Mouse (Mus musculus) CD4-positive naive resting alpha-beta T cell, adult 76 days (primary cell): ENCODE measurements around the gene Utp6. TPM values are rescaled to one million over a fixed set of nuclear protein-coding genes. Genes with fewer than 3 reads are reported as not detected.

ENCODE experiments used
- total RNA-seq: library from RNA; stranded (reverse); gene quantifications from one replicate; pipeline ENCODE4 v1.2.4, GENCODE M21; 2023

Utp6 gene
- total RNA-seq: 38.9 TPM

DNA sequence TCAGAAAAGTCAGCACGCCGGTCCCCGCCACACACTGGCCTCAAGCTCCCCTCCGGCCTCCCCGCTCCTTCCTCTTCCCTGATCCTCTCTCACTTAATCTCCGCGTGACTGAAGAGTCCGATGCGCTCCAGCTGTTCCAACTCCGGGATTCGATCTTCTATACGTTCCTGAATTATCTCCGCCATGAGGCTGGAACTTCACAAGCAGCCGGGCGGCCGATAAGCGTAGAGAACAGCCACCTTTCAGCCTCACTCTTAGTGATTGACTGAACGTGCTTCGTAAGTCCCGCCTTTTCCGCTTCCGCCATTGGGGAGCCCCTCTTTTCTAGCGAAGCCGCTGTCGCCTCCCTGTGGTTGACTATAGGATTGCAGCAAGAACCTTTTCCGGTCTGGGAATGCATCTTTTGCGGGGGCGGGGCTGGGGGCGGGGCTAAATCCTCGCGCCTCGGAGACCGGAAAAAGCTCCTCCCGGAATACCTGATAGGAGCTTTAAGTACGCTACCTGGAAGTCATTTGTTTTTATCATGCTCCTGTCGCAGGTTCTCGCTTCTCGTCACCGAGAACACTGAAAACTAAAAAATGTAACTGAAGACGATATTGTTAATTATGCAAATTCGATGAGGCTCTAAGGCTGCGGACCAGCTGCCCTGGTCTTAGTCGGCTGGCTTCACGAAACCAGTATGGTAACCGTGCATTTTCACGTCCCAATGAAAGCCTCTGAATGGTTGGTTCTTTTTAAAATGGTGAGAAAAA, at the start of gene Utp6:
Utp6 (minus strand) TSS at position 266 of the 752 bp plus-strand sequence.

DNA sequence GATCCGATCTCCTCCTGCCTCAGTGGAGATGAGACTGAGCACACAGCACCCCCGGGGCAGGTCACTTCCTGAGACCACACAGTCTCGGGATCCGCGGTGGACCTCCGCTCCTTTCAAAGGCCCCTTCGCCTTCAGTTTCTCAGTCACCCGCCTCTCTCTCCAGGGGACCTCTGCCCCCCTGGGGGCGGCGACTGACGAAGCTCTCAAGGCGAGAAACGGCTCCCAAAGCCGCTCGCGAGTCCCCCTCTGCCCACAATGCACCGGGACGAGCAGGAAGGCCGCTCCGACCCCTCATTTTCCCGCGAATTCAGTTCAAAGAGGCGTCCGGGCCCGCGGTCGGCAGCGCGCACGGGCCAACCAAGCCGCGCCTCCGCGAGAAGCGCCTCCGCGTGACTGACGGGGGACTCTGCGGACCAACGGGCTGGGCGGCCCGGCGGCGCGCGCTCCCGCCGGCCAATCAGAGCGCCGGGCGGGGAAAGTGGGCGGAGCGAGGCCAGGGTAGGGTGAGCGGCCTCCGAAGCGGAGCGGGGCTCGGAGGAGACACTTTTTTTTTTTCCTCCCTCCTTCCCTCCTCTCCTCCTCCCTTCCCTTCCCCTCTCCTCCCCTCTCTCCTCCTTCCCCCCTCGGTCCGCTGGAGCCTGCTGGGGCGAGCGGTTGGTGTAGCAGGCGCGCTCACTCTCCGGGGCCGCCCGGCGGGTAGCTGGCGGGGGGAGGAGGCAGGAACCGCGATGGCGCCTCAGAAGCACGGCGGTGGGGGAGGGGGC, 30.6 kb upstream of the Utp6 start, which contains the start of gene Suz12:
Suz12 (plus strand) TSS at position 515 of the 764 bp plus-strand sequence.

Other genes with a start within 250 kb of the Utp6 start
- gene Suz12, start 30.7 kb upstream of the Utp6 start, total RNA-seq: 87.2 TPM
- 298 TPM for gene Crlf3, start 118.6 kb upstream of the Utp6 start, total RNA-seq
- 5.7 TPM for gene Atad5, start 127.0 kb upstream of the Utp6 start, total RNA-seq
- gene Tefm, start 179.8 kb upstream of the Utp6 start, total RNA-seq: 2.9 TPM
- gene Adap2, start 191.7 kb upstream of the Utp6 start, total RNA-seq: 2.4 TPM
- gene Rnf135, start 221.5 kb upstream of the Utp6 start, total RNA-seq: 3.6 TPM
- 40.6 TPM for gene Rhot1, start 246.6 kb upstream of the Utp6 start, total RNA-seq